Mouse (Mus musculus) T-cell, adult 2 months (primary cell): ENCODE data around the gene Dhx37.
A peak's percentile ranks its signal among the peaks of the same experiment; 100 is the strongest.
"Not testable (repeated sequence)": the region's sequence is repeated elsewhere in the genome, so short reads cannot be mapped to it uniquely, and the experiment has no call there.

ENCODE experiments used
- DNase-seq: peaks from one replicate; pipeline ENCODE4 v3.0.0; 2022; ENCODE audit warnings: low spot score

Gene Dhx37

DNA sequence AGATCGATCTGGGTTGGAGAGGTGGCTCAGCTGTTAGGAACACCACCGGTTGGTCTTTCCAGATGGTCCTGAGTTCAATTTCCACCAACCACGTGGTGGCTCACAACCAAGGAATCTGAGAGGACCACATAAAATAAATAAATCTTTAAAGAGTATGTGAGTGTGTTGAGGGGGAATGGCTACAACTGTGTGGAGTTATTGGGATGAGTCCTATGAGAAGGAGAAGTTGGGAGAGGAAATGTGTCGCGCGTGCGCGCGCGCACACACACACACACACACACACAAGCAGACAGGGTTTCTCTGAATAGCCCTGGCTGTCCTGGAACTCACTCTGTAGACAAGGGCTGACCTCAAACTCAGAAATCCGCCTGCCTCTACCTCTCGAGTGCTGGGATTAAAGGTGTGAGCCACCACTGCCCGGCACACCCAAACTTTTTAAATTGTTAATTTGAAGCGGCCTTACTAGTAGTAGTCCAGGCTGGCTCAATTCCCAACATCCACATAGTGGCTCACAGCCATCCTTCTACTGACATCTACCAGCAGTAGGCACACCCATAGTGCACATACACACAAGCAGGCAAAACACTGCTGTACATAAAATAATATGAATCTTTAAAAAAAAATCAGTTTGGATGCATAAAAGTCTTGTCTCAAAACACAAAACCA, 25.9 kb downstream of the Dhx37 start:
- DNase-seq: no peak

GRCm38 (mm10) chr5:125407020-125407830, 26.7 kb downstream of the Dhx37 start:
- DNase-seq: no peak

- DNase-seq: peak; percentile 75
Measured at GRCm38 (mm10) chr5:125406322-125407016, 27.5 kb downstream of the Dhx37 start.

DNA sequence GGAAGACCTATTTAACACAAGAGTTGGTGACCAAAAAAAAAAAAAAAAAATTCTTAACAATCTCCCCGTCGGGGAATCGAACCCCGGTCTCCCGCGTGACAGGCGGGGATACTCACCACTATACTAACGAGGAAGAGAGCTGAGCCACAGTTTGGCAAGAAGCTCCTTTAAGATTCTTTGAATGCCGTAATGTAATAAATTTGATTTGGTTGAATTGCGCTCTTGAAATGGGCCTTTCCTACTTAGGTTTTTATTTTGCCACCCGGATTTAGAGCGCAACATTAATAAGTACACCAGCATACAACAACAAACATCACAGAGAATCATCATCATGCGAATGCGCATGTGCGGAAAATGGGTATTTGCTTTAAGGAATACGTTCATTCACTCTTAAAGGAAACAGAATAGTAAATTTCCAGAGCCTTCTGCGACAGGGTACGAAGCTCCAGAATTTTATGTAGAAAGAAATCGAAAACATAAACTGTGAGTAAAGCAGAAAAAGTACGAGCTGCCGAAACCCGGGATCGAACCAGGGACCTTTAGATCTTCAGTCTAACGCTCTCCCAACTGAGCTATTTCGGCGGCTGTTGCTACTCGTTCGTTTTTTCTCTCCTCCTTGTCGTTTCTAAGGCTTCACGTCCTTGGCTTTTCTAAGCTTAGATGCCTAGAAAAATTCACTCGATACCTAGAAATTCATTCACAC, 28.2 kb downstream of the Dhx37 start:
- peak; percentile 86 for DNase-seq

DNA sequence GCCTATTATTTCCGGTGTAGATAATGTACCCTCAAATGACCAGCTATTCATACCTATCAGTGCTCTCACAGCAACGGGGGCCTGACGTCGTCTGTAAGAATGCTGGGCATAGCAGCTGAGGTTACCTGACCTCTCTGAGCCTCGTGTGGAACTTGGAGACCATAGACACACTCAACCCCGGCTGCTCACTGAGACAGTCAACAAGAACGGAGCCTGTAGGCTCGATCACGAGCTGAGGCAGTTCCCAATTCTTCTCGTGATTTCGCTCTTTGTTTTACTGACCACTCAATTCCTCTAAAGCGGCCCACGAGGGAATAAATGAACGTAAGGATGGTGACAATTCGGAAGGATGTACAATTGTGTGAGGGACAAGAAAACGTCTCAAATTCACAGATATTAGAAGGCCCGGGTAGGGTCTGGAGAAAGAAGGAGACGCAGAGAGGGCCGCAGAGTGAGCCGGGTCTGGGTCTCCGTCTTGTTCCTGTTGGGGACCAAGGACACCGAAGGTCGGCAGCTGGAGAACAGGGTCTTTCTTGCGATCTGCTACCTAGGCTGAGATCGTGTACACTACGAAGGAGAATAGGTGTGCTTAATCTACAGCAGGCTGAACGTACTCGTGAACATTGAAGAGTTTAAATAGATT, 28.9 kb downstream of the Dhx37 start:
- peak; percentile 38 for DNase-seq

DNA sequence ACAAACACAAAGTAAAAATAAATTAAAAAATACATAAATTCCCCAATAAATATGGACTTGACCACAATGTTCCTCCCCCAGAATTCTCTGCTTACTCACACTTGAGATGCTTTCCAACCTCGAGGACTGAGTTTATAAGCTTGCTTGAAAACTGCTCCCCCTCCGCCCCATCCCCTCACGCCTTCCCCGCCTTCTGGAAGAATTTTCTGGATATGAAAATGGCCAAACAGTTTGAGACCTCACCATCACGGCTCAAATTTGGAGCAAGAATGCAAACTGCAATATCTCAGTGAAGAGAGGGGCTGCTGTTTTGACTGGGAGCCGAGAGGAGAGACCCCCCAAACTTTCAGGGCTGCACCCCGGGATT, 29.4 kb downstream of the Dhx37 start:
- no peak for DNase-seq

DNA sequence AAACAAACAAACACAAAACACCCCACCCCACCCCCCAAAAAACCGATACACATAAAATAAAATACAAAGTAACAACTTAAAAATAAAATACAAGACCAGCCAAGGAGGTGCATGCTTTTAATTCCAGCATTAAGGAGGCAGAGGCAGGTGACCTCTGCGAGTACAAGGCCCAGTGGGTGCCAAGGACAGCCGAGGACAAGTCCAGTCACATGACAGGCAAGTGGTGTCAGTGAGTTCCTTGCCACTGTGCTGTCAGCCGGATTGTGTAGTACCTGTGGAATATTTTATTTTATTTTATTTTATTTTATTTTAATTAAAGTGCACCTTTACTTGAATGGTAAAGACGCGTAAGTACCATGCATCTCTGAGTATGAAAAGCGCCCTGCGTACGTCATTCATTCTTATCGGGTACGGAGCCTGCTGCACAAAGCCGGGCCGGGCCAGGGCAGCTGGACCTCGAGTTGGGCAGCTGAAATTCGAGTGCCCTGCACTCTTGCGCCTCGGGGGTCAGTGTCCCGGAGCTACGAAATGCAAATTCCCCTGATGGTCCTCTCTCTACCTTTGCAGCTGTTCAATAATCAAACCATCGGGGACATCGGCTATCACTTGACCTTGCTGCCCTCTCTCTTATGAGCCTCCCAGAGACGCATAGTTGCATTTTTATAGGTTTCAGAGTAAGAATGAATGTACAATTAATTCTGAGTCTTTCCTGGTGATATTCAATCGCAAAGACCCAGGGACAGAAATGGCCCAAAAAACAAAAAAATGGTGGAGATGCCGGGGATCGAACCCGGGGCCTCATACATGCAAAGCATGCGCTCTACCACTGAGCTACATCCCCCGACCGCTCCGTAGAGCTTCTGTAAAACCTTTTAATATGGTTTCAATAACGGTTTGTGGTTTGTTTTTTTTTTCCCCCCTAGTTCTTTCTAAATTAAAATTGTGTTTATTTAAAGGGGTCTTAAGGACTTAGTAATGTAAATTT, 30.1 kb downstream of the Dhx37 start:
- peak; percentile 59 for DNase-seq

- DNase-seq: no peak
Measured at GRCm38 (mm10) chr5:125402991-125403390, 30.9 kb downstream of the Dhx37 start.

DNA sequence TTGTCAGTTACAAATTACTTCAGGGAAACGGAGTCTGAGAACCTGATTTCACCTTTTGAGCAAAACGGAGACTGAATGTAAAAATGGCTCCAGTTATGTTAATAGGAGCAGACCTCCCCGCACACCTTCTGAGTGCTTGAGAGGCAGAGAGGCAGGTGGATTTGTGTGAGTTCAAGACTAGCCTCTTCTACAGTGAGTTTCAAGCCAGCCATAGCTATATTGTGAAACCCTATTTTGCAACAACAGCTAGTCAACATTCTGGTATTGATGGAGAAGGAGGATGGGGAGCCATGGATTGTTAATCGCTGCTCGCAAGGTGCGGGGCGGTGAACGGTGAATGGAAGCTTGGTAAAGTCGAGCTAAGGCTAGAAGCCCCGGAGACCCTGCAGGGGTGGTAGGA, 31.4 kb downstream of the Dhx37 start:
- no peak for DNase-seq

GRCm38 (mm10) chr5:125400903-125401302, 33.0 kb downstream of the Dhx37 start:
- no peak for DNase-seq

DNA sequence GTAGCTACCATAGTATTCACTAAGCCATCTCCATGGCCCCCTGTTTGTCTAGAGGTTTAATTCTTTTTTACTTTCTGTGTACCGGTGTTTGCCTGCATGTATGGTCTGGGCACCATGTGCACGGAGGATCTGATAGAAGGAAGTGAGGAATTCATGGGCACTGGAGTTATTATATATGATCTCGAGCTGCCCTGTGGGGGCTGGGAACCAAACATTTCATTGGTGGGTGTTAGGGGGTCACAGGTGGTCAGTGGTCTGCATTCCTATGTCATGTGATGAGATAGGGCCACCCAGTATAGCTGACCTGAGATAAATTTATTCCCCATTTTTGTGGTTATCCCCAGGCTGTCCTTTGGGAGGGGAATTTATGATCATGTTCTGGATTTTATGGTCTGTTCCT, 38.9 kb downstream of the Dhx37 start:
- no peak for DNase-seq

DNA sequence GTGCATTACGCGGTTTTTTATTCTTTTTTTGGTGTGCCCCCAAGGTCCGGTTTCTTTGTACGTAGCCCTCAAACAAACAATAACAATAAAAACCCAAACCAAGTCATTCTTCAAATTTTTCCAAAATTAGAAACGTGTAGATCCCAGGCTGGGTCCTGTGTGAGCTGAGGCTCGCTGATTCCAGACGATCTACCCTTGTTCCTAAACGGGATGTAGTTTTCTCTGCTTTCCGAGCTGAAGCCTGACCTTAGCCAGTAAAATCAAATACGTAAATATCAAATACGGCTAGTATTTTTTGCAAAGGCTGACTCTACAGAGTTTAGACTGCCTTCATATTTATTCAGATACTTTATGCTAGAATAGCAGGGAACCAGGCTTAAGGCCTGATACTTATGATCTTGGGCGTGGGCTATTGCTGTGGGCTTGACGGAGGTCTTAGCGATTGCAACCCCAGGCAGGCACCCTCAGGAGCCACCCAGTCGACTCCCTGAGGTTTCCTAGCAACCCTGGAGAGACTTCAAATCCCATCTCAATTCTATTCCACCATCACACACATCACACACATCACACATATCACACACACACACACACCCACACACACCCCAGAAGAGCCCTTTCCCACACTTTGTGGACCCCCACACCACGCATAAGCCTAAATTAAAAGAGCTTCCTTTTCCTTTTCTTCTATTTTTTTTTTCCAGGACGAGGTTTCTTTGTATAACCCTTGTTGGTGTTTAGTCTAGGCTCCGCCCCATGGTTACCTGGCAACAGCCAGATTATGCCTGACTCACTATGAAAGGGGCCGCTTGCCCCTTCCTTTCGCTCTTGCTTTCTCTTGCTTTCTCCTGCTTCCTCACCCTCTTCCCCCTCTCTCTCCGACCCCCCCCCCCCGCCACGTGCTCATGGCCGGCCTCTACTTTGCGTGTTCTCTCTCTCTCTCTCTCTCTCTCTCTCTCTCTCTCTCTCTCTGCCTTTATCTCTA, 40.0 kb downstream of the Dhx37 start:
- peak; percentile 77 for DNase-seq

GRCm38 (mm10) chr5:125392977-125393621, 40.8 kb downstream of the Dhx37 start:
- DNase-seq: peak; percentile 93

GRCm38 (mm10) chr5:125392618-125392976, 41.3 kb downstream of the Dhx37 start:
- no peak for DNase-seq

- not testable (repeated sequence) for DNase-seq
Measured at GRCm38 (mm10) chr5:125392176-125392575, 41.7 kb downstream of the Dhx37 start.

DNA sequence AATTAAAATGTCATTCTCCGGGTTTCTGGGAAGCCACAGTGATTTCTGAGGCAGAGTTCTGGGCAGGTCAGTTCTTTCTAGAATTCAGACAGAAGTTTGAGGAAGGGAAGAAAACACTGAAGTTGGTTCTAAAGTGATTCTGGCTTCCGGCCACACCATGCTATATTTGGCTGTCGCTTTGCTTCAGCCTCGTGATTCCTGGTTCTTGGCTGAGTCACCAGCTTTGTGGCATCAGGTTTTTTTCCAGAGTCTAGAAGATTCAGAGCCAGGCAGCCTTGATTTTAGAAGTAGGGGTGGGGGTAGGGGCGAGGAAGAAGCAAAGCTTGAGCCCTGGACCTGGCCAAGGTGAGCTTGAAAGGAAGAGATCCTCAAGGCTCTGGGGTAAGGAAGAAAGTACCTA, 42.3 kb downstream of the Dhx37 start:
- DNase-seq: no peak

DNA sequence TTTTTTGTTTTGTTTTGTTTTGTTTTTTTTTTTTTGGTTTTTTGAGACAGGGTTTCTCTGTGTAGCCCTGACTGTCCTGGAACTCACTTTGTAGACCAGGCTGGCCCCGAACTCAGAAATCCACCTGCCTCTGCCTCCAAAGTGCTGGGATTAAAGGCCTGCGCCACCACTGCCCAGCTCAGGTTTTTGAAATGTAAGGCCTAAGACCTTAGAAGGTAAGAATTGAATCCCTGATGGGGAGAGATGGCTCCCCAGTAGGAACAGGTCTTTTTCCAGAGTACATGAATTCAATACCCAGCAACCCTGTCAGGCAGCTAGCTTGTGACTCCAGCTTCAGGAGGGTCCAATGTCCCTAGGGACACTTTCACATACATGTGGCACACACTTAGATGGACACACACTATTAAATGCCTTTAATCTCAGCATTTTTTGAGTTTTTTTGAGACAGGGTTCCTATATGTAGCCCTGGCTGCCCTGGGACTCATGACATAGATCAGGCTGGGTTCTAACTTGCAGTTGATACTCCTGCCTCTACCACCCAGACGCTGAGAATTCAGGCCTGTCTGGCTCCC, 42.9 kb downstream of the Dhx37 start:
- no peak for DNase-seq

DNA sequence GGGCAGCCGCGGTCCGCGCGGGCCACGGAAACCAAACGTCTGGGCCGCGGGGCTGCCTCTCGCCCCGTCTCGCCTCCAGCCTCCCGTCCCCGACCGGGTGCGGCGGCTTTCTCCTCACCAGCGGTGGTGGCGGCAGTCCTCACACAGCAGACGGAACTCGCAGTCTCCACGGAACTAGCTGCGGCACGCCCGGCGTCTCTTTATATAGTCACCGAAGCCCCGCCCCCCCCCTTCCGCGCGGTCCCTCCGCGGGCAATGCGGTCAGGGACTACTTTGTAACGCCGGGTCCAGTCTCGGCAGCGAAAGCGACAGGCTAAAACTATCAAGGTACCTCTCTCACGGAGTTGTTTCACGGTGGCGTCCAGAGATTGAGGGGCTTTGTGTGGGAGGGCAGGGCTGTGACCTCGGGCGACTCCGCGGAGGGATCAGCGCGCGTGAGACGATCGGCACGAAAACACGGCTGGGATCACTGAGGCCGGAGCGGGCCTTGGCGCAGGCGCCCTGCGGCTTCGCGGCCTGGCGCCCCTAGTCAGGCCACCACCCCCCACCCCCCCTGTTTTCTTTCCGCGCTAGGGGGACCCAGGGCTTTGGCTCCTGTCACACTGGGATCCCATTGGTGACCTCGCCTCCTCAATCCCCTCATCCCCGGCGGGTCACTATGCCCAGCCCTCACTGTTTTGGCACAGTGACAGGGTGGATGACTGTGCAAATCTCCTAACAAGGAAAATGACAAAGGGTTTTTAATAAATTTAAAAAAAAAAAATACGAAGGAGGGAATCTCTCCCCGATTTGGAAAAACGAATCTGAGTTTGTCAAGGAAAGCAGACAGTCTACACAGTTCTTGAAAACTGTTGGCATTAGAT, 44.1 kb downstream of the Dhx37 start, which contains the start of gene Ubc:
Gene Ubc (minus strand): TSS at position 624 of the 863 bp plus-strand sequence.
- peak; percentile 79 for DNase-seq
